Mouse (Mus musculus): Measurements from ENCODE around the gene Golga2. TPM values are rescaled to one million over a fixed set of nuclear protein-coding genes. Genes with fewer than 3 reads are reported as not detected.

The Golga2 gene
- polyA plus RNA-seq, 2 experiments: 7.6 to 13.0 TPM

GRCm38 (mm10) chr2:32275823-32276222 is 11.4 kb upstream of the Golga2 start:
- Histone ChIP-seq H3K27me3 (ENCODE audit: control insufficient read depth, insufficient read depth, low read length) (no peaks in the 10 kb centered on the region), H3K36me3 (replicated peaks; ENCODE audit: control insufficient read depth, insufficient read depth, low read depth) (peaks cover 16% of the 10 kb centered on the region), H3K4me2 (ENCODE audit: low read depth) (no peak overlapping the region), H3K9me3 (ENCODE audit: control insufficient read depth, low read length) (no peaks in the 10 kb centered on the region), H3K4me3 (ENCODE audit: insufficient read depth in 1 of 2, low read depth in 2 of 2, low read length in 2 of 2) (no peak overlapping the region), H3K9ac (replicated peaks) (no peak overlapping the region), H3K4me1 (replicated peaks; ENCODE audit: control insufficient read depth in 2 of 2, insufficient read depth in 2 of 2, low read length in 1 of 2) (no peaks in the 10 kb centered on the region), H3K27ac (no peak overlapping the region)
- TF ChIP-seq EP300 (IDR thresholded peaks at IDR 0.05; ENCODE audit: low read depth) (no peak), CTCF (IDR thresholded peaks at IDR 0.05; ENCODE audit: low read depth) (no peak; the same call in 1 of the 2 replicates)
- WGBS (ENCODE audit: insufficient replicate concordance): 55% methylated on average over 3 of the region's 3 CpGs
- DNase-seq (ENCODE audit: low read depth in 3 of 3, low spot score in 3 of 3) (no peak), ATAC-seq (ENCODE audit: insufficient read depth) (no peak)

GRCm38 (mm10) chr2:32282289-32282688 is 4.9 kb upstream of the Golga2 start:
- Histone ChIP-seq H3K4me3 (ENCODE audit: insufficient read depth in 1 of 2, low read depth in 2 of 2, low read length in 2 of 2) (no peak overlapping the region), H3K9ac (replicated peaks) (no peak overlapping the region), H3K27ac (no peak overlapping the region), H3K36me3 (replicated peaks; ENCODE audit: control insufficient read depth, insufficient read depth, low read depth) (peaks cover 19% of the 10 kb centered on the region), H3K9me3 (ENCODE audit: control insufficient read depth, low read length) (no peaks in the 10 kb centered on the region), H3K4me2 (ENCODE audit: low read depth) (no peak overlapping the region), H3K4me1 (replicated peaks; ENCODE audit: control insufficient read depth in 2 of 2, insufficient read depth in 2 of 2, low read length in 1 of 2) (peaks cover 0 to 7% of the 10 kb centered on the region in 2 experiments; a peak in 3 of 4 replicates), H3K27me3 (ENCODE audit: control insufficient read depth, insufficient read depth, low read length) (no peaks in the 10 kb centered on the region)
- DNase-seq (ENCODE audit: low read depth in 3 of 3, low spot score in 3 of 3) (no peak), ATAC-seq (ENCODE audit: insufficient read depth) (no peak)
- WGBS (ENCODE audit: insufficient replicate concordance): 26% methylated on average over 2 of the region's 2 CpGs
- TF ChIP-seq CTCF (IDR thresholded peaks at IDR 0.05; ENCODE audit: low read depth): no peak
- TF ChIP-seq EP300 (IDR thresholded peaks at IDR 0.05; ENCODE audit: low read depth): no peak

- Histone ChIP-seq H3K9ac (replicated peaks) (no peak overlapping the region), H3K36me3 (replicated peaks; ENCODE audit: control insufficient read depth, insufficient read depth, low read depth) (peaks cover 19% of the 10 kb centered on the region), H3K27me3 (ENCODE audit: control insufficient read depth, insufficient read depth, low read length) (no peaks in the 10 kb centered on the region), H3K4me2 (ENCODE audit: low read depth) (no peak overlapping the region), H3K27ac (no peak overlapping the region), H3K4me1 (replicated peaks; ENCODE audit: control insufficient read depth in 2 of 2, insufficient read depth in 2 of 2, low read length in 1 of 2) (peaks cover 0 to 7% of the 10 kb centered on the region in 2 experiments; a peak in 3 of 4 replicates), H3K9me3 (ENCODE audit: control insufficient read depth, low read length) (no peaks in the 10 kb centered on the region), H3K4me3 (ENCODE audit: insufficient read depth in 1 of 2, low read depth in 2 of 2, low read length in 2 of 2) (no peak overlapping the region)
- 51% methylated on average over 1 of the region's 1 CpGs for WGBS (ENCODE audit: insufficient replicate concordance)
- 0 out of 2 replicates have a peak, but pooled peaks have one; percentile 31 for ATAC-seq (ENCODE audit: insufficient read depth)
- TF ChIP-seq EP300 (IDR thresholded peaks at IDR 0.05; ENCODE audit: low read depth) (no peak), CTCF (IDR thresholded peaks at IDR 0.05; ENCODE audit: low read depth) (peak; percentile 91)
- DNase-seq (ENCODE audit: low read depth in 3 of 3, low spot score in 3 of 3): peak; percentile 43 to 47 (median 47)
Measured at GRCm38 (mm10) chr2:32282727-32283126, 4.5 kb upstream of the Golga2 start.

DNA sequence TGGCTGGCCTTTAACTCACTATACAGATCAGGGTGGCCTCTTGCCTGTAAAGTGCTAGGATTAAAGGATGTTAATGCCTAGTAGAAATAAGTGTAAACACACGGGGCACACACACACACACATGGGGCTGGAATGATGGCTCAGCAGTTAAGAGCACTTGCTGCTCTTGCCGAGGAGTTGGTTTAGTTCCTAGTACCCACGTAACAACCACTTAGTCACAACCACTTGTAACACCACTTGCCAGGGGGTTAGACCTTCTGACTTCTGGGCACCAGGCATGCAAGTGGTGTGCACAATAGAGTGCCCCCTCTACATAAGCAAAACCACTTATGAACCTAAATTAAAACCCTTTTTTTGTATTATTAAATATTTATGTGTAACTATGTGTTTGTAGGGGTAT is 3.2 kb upstream of the Golga2 start:
- Histone ChIP-seq H3K36me3 (replicated peaks; ENCODE audit: control insufficient read depth, insufficient read depth, low read depth) (peaks cover 13% of the 10 kb centered on the region), H3K4me3 (ENCODE audit: insufficient read depth in 1 of 2, low read depth in 2 of 2, low read length in 2 of 2) (no peak overlapping the region)

GRCm38 (mm10) chr2:32287923-32288367 is 761 bp downstream of the Golga2 start, which contains the start of gene Swi5:
Gene Swi5, minus strand, starts transcription at chr2:32288075.
- Histone ChIP-seq H3K4me2 (ENCODE audit: low read depth) (peak within 1 kb of the TSS; percentile 97), H3K9ac (replicated peaks) (peak within 1 kb of the TSS; percentile 94), H3K36me3 (replicated peaks; ENCODE audit: control insufficient read depth, insufficient read depth, low read depth) (no peaks in the 10 kb centered on the region), H3K4me3 (ENCODE audit: insufficient read depth in 1 of 2, low read depth in 2 of 2, low read length in 2 of 2) (peak within 1 kb of the TSS; percentile 84), H3K4me1 (replicated peaks; ENCODE audit: control insufficient read depth in 2 of 2, insufficient read depth in 2 of 2, low read length in 1 of 2) (peaks cover 6 to 13% of the 10 kb centered on the region in 2 experiments), H3K27ac (peak within 1 kb of the TSS; percentile 67), H3K27me3 (ENCODE audit: control insufficient read depth, insufficient read depth, low read length) (no peaks in the 10 kb centered on the region), H3K9me3 (ENCODE audit: control insufficient read depth, low read length) (no peaks in the 10 kb centered on the region)
- ATAC-seq (ENCODE audit: insufficient read depth) (peak; percentile 98), DNase-seq (ENCODE audit: low read depth in 3 of 3, low spot score in 3 of 3) (peak; percentile 99)
- TF ChIP-seq EP300 (IDR thresholded peaks at IDR 0.05; ENCODE audit: low read depth) (no peak), CTCF (IDR thresholded peaks at IDR 0.05; ENCODE audit: low read depth) (no peak)
- under 1% methylated on average over 38 of the region's 41 CpGs for WGBS (ENCODE audit: insufficient replicate concordance)

More for the DNA sequence above, 3.2 kb upstream of the Golga2 start:
- Histone ChIP-seq H3K9ac (replicated peaks) (no peak overlapping the region), H3K27me3 (ENCODE audit: control insufficient read depth, insufficient read depth, low read length) (no peaks in the 10 kb centered on the region), H3K27ac (no peak overlapping the region), H3K9me3 (ENCODE audit: control insufficient read depth, low read length) (no peaks in the 10 kb centered on the region), H3K4me2 (ENCODE audit: low read depth) (no peak overlapping the region), H3K4me1 (replicated peaks; ENCODE audit: control insufficient read depth in 2 of 2, insufficient read depth in 2 of 2, low read length in 1 of 2) (peaks cover 2 to 10% of the 10 kb centered on the region in 2 experiments)
- ATAC-seq (ENCODE audit: insufficient read depth) (no peak), DNase-seq (ENCODE audit: low read depth in 3 of 3, low spot score in 3 of 3) (no peak)
- 59% methylated on average over 3 of the region's 3 CpGs for WGBS (ENCODE audit: insufficient replicate concordance)
- TF ChIP-seq CTCF (IDR thresholded peaks at IDR 0.05; ENCODE audit: low read depth) (no peak), EP300 (IDR thresholded peaks at IDR 0.05; ENCODE audit: low read depth) (no peak)

Measured in liver, embryonic 14.5 days (tissue).